Mouse (Mus musculus): ENCODE measurements around the gene Trib2. TPM values are rescaled to one million over a fixed set of nuclear protein-coding genes. Genes with fewer than 3 reads are reported as not detected.

Trib2 gene
- total RNA-seq, 2 experiments from 2014 or later = 7.1 to 19.5 TPM

DNA sequence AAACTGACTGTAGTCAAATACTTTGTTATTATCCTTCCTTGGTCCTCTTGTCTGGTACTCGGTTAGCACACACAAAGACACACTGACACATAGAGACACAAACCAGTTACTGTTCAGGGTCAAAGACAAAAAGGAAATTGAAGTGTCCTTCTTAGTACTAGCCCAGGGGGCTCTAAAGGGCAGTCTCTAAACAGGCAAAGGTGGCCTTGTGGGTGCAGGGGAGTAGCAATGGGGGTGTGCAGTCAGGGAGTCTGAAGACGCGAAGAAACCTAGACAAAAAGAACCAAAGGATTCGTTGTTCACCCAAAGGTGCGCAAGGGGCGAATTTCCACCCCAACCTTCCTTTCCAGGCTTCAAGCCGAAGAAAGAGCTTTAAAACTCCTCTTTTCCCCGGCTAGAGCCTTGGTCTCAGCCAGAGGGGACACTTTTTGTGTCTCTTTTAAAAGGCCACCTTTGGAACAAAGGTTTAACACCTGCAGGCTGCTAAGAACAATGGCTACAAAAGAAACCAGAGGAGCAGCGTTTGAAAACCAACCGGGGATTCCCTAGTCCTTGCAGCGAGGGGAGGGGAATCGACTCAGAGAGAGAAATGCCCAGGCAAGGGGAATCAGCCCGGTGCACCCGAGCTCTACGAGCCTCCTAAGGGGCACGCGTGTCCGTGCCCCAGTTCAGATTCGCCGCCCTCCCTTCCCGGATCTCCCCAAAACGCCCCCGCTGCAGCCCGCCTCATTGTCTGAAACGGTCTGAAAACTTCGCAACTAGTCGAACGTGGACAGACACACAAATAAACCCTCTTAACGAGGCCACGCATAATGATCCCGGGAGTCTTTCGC is 2.3 kb downstream of the Trib2 start:
- DNase-seq (ENCODE audit: low spot score) = peak; percentile 30

DNA sequence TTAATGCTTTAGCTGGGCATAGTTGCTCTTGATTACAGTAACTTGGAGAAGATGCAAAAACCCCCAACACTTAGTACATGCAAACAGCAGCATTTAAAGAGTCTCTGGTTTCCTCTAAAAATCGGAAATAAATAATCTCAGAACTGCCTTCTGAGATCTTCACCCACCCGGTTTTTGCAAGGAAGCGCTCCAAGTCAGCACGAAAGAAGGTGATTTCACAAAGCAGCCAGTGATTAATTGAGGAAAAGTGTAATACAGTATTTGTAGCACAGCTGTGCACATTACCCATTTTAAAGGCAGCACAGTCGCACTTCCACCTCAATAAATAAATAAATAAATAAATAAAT is 2.9 kb downstream of the Trib2 start:
- DNase-seq (ENCODE audit: low spot score) = no peak

DNA sequence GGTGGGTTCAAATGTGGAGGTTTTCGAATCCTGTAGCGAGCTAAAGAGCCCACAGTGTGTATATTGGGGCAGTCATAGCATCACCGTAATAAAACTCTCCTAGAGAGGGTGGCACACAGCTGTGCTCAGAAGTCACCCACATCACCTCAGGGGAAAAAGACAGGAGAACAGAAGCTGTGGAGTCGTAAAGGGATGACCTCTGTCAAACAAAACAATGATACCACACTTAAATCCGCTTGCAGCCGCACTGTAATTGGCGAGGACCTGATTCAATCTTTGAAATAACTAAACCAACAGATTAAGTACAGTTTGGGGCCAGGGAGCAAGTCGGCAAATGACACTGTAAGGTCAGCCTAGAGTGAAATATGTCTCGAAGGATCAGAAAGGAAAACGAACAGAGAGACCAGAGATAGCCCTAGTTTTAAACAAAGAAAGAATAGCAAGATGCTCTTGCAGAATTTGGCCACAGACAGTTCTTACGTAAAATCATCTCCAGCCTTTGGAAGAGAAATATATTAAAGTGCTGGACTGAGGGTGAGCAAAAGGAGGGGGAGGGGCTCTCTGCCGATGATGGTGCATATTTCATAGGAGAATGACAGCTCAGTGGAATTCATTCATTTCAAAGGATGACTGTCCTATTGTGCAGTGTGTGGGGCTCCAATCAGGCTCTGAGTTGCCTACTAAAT is 3.4 kb downstream of the Trib2 start:
- DNase-seq (ENCODE audit: low spot score) = no peak

DNA sequence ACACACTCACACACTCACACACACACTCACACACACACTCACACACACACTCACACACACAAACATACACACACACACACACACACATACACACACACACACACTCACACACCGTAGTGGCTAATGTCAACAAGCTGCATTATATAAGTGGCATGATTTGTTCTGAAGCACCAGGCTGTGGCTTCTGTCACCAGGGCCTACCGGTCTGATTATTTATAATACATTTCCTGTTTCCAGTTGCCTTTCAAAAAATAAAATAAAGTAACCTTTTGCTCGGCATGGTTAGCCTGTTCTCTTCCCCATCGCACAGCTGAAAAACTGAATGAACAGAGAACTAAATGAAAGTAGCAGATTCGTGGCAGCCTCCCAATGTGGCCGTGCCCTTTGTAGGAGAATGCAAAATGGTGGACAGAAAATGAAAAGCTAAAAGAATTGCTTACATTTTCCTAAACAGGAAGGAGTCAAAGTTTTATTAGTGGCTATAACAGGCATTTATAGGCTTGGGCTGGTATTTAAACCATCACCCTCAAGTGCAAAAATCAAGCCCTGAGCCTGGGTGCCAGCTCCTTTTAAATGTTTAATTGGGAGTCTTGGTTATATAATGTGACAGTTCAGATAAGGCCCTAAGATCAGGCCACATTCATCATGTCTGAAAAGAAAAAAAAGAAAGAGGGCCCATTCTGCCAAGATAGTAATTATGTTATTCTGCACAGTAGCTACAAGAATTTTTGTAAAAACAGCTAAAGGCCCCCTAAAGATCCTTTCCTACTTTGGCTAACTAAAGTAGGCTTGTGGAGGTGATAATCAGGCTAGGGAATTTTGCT is 4.4 kb downstream of the Trib2 start:
- no peak for DNase-seq (ENCODE audit: low spot score)

DNA sequence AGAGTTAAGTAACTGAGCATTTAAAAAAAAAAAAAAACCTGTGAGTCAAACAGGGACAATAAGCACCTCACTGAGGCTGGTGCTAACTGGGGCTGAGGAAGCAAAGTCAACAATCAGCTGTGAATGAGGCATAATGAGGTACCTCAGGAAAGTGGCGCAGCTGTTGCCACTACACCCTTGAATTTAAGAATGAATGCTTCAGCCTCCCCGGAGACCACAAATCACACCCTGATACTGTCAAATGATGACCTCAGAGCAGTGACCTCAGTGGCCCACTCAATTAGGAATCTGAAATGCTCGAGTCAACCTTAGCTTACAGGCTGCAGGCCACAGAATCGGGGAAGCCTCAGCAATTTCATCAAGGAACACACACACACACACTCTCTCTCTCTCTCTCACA is 5.0 kb downstream of the Trib2 start:
- DNase-seq (ENCODE audit: low spot score) = peak; percentile 18

DNA sequence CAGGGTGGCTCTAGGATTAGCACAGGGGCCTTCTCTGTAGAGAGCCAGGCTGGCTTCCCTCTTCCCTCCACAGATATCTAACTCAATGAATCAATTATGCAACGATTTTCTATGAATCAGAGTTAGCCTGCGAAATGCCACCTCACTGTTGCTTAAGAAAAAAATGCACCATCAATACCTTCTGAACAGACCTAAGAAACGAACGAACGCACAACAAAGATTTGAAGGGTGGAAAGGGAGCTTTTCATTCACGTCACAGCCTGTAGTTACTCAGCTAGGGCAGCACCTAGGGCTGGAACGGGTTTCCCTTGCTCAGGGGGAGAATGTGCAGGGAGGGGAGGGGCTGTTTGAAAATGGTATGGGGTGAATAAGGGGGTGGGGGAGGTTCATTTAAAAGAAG is 5.8 kb downstream of the Trib2 start:
- no peak for DNase-seq (ENCODE audit: low spot score)

DNA sequence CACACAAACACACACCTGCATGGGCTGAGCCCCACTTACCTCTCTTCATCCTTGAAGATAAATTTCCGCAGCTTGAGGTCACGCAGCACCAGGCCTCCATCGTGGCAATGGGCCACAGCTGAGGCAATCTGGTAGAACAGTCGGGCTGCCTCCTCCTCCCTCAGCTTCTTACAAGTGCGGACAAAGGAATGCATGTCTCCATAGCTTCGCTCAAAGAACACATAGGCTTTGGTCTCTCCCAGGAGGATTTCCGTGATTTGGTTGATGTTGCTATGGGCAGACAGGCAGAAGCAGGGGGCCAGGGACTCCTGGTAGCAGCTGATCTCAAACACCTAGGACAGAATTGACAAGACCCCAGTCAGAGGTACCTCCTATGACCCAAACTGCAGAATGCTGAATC is 7.1 kb downstream of the Trib2 start:
- DNase-seq (ENCODE audit: low spot score) = peak; percentile 23

DNA sequence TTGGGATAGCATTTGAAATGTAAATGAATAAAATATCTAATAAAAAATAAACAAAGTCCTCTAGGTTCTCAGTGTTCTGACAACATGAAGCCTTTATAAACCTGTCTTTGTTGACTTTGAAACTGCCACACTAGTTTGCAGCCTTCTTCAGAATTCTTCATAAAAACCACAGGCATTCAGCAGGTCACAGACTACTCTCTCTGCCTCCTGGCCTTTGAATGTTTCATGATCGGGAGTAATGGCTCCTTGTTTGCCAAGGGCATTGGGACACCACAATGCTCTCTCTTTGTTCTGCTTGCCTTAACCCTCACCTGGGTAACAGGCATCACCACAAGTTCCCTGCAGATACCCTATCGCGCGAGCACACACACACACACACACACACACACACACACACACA is 7.5 kb downstream of the Trib2 start:
- no peak for DNase-seq (ENCODE audit: low spot score)

DNA sequence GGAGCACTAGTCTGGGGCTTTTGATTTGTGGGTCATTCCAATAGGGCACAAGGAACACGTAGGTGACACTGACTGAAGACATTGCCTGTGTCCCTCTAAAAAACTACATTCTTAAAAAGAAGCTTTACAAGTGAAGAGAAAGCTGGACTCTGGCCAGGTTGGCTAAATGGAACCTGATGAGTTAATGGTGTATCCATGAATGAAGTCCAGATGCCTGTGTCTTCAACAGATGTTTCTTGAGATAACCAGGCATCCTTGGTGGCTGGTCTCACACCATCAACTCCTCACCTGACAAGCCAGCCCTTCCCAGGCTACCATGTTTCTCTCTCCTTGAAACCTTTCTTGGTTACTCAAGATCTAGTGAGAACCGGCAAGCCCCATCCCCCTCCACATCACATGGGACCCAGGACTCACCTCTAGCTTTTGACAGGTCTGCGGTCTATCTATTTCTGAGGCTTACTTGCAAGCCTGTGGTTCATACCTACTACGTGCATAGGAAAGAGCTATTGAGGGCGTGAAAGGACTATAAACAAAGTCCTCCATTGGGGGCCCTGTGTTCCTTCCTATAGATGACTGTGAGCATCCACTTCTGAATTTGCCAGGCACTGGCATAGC is 8.4 kb downstream of the Trib2 start:
- DNase-seq (ENCODE audit: low spot score) = no peak

DNA sequence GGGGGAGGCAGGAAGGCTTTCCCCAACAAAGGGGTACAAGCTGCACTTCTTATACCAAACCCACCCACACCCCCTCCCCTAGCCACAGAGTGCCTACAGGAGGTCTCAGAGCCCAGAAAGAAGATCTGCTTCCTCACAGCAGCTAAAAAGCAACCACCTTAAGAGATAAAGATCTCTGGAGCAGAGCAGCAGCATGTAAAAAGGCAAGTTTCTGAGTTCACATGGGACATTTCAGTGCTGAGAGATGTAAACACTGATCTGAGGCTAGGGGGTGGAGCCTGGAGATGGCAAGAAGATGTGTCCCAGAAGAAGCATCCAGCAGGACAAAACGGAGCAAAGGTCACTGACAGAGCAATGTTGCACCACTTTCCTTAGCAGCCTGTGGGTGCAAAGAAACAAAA is 11.8 kb downstream of the Trib2 start:
- DNase-seq (ENCODE audit: low spot score) = no peak

DNA sequence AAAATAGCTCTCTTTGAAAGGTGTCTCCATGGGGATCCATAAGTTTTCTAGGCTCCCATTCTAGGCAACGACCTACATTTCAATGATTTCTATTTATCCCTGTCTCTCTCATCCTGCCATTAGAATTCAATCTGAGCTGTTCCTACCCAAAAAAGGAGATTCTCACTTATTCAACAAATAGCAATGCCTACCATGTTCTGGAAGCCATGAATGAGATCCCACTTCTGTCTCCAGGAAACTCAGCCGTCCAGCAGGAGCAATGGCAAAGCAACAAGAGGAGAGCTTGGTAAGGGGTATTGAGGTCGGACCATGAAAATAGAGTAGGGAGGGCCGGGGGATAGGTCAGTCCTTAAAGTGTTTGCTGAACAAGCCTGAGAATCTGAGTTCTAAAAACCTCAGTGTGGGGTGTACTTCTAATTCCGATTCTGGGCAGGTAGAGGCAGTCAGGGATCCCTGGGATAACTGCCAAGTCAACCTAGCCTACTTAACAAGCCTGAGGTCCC is 12.7 kb downstream of the Trib2 start:
- no peak for DNase-seq (ENCODE audit: low spot score)

DNA sequence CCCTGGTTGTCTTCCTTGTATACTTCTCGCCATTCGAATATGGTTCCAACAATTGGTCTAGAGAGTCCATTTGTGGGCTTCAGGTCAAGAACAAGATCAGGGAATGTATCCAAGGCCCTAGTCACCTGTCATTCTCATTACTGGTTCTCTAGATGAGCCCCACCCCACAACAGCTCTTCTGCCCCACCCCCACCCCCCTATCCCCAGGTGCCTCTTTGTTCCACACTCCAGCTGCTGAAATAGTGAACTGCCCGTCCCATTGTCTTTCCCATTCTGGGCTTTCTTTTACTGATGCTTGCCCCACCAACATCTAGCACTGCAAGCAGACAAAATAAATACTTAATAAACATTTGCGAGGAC is 15.2 kb downstream of the Trib2 start:
- DNase-seq (ENCODE audit: low spot score) = no peak

DNA sequence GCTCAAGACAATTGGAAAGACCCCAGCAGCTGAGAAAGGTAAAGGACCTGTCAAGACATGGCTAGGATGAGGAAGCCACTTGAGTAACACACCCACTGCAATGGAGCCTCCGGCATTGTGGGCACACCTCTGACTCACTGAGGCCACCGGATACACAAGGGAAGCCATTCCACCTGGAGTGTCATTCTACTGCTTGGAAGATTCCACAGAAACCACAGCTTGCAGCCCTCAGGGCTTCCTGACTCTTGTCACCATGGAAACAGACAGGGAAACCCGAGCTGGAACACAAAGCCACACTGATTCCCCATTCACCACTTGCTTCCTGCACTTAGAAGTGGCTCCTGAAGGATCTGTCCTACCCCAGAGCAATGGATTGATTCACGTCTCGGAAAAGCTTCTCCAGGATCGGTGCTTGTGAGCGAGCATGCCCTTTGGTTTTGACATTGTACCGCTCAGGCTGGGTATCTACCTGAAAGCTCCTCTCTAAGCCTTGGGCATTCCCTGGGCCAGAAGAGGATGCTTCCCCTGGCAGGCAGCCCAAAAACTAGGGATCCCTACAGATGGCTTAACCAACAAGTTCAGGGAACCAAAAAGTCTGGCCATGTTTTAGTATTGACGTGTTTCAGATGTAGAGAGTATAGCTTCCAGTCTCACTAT is 15.7 kb downstream of the Trib2 start:
- no peak for DNase-seq (ENCODE audit: low spot score)

DNA sequence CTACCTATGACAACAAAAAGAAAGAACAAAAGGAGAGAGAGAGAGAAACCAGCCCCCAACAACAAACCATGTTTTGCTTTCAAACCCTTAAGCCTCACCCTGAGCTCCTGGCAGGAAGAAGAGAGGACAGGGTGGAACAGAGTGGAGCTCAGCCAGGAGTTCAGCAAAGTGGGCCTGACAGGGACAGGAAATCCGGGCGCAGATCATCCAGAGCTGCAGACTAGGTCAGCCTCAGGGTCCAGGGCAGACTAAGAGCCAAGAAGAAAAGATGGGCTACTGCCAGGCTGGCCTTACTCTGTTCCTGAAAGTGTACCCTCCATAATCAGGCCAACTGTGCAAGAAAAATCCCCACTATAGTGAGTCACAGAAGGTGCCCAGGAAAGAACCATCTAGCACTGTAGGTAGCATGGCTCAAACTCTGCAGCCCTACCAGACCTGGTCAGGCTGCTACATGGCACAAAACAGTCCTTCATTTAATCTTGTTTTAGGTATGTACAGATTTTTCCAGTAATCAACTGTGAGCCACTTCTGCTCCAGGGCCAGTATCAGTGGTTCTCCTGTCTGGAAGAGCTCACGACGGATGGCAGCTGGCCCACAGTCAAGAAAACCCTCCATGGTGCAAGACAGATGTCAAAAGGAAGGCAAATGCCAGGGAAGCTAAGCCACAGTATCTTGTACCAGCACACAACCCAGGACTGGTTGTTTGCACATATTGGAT is 16.4 kb downstream of the Trib2 start:
- peak; percentile 52 for DNase-seq (ENCODE audit: low spot score)

DNA sequence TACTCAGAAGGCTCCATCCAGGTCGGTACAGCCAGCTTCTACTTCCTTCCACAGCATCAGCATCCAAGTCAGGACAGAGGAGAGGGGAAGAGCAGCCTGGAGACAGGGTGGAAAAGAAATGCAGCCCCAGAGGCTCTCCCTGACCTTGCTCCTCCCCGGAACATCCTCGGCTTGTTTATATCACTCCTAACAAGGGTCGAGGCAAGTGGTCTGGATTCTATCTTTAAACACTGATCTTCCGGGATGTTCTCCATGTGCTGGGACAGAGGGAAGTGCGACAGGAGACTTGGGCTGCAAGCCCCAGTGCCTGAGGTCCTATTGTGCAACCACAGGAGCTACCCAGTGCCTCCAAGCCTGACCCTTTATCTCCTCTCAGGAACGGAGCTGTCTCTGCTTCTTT is 18.7 kb downstream of the Trib2 start:
- peak; percentile 14 for DNase-seq (ENCODE audit: low spot score)

DNA sequence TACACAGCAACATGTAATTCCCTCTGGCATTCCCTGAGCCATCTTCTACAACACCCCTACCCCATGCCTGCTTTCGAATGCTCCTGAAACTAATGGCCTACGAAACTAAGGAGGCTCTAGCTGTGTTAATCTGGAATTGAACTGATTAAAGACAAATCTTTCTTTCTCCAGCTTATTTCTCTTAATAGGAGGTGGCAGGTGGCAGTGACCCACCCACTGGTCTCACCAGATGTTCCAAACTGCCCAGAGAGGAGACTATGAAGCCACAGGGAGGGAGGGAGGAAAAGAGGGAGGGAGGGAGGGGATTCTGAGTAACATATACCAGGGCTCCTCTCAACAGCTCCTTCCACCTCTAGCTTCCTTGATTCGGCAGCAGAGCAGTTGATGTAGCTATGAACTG is 20.8 kb downstream of the Trib2 start:
- no peak for DNase-seq (ENCODE audit: low spot score)

DNA sequence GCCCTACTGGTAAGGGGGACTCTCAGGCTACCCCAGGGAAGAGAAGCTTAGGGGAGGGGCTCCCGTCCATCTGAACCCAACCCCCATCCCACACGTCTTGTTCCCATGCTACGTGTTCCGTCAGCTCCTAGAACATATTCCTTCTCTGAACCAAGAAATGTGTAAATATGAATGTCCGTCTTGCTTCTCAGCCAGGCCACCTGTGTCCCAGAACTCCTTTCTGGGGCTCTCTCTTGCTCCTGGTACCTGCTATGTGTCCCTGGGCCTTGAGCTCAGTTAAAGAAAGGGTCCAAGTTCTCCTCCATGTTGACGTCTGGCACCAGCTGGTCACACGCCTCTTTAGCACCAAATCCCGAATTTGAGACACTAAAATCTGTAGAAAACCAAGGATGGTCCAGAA is 23.4 kb downstream of the Trib2 start:
- DNase-seq (ENCODE audit: low spot score) = no peak

DNA sequence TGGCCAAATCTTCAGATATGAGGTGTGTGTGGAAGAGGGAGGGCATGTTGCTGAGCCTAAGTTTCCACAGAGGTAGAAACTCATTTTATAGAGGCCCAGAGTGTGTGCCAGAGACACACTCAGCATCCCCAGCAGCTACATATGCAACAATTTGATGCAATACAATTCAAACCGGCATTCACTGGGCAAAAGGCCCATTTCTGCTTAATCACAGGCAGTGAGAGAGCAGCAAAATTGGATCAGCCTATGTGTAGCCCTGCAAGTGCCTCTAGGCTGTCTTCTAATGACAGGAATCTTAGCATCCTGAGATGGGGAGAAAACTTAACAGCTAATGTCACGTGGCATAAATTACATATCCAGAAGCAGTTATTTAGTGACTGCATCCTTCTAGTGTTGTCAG is 26.5 kb downstream of the Trib2 start:
- DNase-seq (ENCODE audit: low spot score) = no peak

DNA sequence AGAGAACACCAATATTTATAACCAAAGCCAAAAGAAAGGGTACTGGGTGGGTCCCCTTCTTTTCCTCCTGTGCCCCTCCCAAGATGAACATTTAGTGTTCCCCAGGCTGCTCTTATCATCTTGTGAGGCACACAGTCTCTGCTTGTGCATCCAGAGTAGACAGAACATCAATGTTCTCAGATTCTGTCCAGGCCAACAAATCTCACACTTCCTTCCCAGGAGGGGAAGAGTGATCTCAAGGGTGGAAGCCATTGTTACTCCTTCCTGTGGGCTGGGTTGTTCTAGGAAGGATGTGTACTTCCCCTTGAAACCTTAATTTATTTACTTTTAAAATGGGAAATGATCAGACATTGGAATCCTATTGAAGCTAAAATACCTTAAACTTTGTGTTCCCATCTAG is 39.7 kb downstream of the Trib2 start:
- DNase-seq (ENCODE audit: low spot score) = no peak

DNA sequence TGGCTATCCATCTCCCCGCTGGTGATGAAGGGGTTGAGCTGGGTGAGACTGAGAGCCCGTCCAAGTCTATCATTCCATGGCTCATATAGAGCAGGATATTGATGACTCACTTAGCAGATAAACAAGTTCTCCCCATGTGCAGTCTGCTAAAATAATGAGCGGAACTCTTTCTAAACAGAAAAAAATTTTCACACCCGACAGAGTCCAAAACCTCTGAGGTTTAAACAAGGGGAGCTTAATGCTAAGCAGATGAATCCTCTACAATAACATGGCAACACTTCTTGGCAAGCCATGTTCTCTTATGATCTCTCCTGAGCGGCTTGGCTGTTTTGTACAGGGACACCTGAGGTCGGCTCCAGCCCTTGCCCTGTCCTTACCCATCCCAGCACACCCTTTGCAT is 45.0 kb downstream of the Trib2 start:
- DNase-seq (ENCODE audit: low spot score) = no peak

DNA sequence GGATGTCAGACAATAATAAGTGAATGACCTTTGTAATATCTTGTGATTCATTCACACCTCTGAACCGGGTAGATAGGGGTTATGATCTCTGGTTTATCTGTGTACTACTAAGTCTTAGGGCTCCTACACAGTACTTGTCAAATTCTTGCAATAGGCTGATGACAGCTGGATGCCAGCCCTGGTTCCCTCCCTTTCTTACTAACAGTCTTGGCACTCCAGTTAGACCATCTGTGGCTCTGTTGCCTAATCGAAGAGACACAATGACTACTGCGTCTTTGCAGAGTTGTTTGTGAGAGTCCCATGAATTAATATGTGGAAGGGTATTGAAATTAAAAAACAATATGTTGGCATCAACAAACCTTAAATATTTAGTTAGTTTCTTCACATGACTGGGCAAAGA is 48.2 kb downstream of the Trib2 start:
- DNase-seq (ENCODE audit: low spot score) = peak; percentile 27

All from gastrocnemius, adult 18-20 months (tissue).